Mouse (Mus musculus): ENCODE measurements at regions not wholly inside any gene's neighbourhood (a gene's known extent, or its start where the extent isn't known, plus 50 kb on each side); places are given as distances from the start of the nearest gene placed in this dataset.
A peak's percentile ranks its signal among the peaks of the same experiment; 100 is the strongest.

DNA sequence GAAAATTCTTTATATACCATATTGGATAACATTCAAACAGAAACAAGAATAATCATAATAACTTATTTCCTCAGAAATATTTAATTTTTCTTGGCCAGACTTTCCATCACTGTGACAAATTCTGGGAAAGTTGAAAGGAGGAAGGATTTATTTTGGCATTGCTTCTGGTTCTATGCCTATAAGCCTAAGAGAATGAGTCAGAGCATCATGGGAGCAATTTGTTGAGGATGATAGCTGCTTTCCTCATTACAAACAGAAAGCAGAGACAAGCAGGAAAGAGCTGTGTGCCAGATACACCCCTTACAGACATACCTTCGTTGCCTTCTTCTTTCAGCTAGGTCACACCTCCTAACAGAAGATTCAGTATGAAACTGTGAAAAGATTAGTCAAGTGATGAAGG lies 115.3 kb downstream of the Rgs21 start:
- Histone ChIP-seq H3K27ac (replicated peaks) (no peak overlapping the region), H3K9me3 (no peaks in the 10 kb centered on the region), H3K4me3 (no peak overlapping the region), H3K27me3 (replicated peaks; ENCODE audit: low read depth, poor library complexity, severe bottlenecking) (no peaks in the 10 kb centered on the region), H3K36me3 (replicated peaks) (no peaks in the 10 kb centered on the region), H3K4me1 (no peaks in the 10 kb centered on the region)
- DNase-seq (ENCODE audit: low spot score), result no peak
- 81% methylated on average over 1 of the region's 1 CpGs for WGBS

GRCm38 (mm10) chr1:144451731-144452130 lies 115.7 kb downstream of the Rgs21 start:
- Histone ChIP-seq H3K27ac (replicated peaks) (no peak overlapping the region), H3K4me3 (no peak overlapping the region), H3K36me3 (replicated peaks) (no peaks in the 10 kb centered on the region), H3K4me1 (no peaks in the 10 kb centered on the region), H3K9me3 (no peaks in the 10 kb centered on the region), H3K27me3 (replicated peaks; ENCODE audit: low read depth, poor library complexity, severe bottlenecking) (no peaks in the 10 kb centered on the region)
- 82% methylated on average over 1 of the region's 1 CpGs for WGBS
- DNase-seq (ENCODE audit: low spot score), result no peak

DNA sequence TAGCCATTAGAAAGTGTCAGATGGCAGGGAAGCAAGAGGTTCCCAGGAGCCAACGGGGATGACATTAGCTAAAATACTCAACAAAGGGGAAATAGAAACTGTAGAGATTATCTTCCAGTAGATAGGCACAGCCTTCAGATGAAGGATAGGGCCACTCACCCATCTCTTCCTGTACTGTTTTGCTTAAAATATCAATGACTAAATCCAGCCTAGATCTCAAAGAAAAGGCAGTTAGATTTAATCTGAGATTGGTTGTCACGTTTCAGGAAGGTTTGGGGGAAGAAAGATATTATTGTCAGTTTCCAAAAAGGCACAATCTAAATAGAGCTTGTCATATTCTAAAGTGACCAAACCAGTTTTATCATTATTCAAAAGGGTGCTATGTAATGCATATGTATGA lies 130.8 kb downstream of the Rgs21 start:
- Histone ChIP-seq H3K9me3 (no peaks in the 10 kb centered on the region), H3K4me3 (no peak overlapping the region), H3K27ac (replicated peaks) (no peak overlapping the region), H3K4me1 (no peaks in the 10 kb centered on the region), H3K27me3 (replicated peaks; ENCODE audit: low read depth, poor library complexity, severe bottlenecking) (no peaks in the 10 kb centered on the region), H3K36me3 (replicated peaks) (no peaks in the 10 kb centered on the region)
- DNase-seq (ENCODE audit: low spot score), result no peak
- WGBS, result 78% methylated on average over 2 of the region's 2 CpGs

DNA sequence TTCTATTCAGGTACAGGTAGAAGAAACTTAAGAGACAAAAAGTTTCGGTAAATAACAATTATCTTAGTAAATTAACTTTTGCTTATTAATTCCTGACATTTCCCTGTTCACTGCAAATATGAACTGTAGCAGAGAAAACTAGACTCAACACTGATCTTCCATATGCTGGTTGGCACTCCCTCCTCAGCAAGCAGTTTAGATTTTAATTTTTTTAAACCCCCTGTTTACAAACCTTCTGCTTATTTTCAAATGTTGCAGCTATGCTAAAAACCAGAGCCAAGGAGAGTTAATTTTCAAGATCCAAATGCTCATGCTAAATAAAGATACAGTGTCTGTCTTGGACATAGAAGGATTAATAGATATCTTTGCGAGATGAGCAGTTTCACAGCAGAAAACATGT lies 134.7 kb downstream of the Rgs21 start:
- WGBS, result 94% methylated on average over 2 of the region's 2 CpGs
- Histone ChIP-seq H3K9me3 (no peaks in the 10 kb centered on the region), H3K4me3 (no peak overlapping the region), H3K27ac (replicated peaks) (no peak overlapping the region), H3K4me1 (no peaks in the 10 kb centered on the region), H3K36me3 (replicated peaks) (no peaks in the 10 kb centered on the region), H3K27me3 (replicated peaks; ENCODE audit: low read depth, poor library complexity, severe bottlenecking) (no peaks in the 10 kb centered on the region)
- no peak for DNase-seq (ENCODE audit: low spot score)

GRCm38 (mm10) chr1:144431535-144432276 lies 135.8 kb downstream of the Rgs21 start:
- H3K4me1 ChIP-seq, result no peaks in the 10 kb centered on the region
- H3K27ac ChIP-seq (replicated peaks), result no peak overlapping the region
- H3K9me3 ChIP-seq, result no peaks in the 10 kb centered on the region
- no peaks in the 10 kb centered on the region for H3K36me3 ChIP-seq (replicated peaks)
- WGBS, result 88% methylated on average over 5 of the region's 5 CpGs
- no peak for DNase-seq (ENCODE audit: low spot score)
- H3K4me3 ChIP-seq, result no peak overlapping the region
- H3K27me3 ChIP-seq (replicated peaks; ENCODE audit: low read depth, poor library complexity, severe bottlenecking), result no peaks in the 10 kb centered on the region

GRCm38 (mm10) chr1:144421374-144421773 lies 146.1 kb downstream of the Rgs21 start:
- WGBS, result 78% methylated on average over 2 of the region's 2 CpGs
- no peaks in the 10 kb centered on the region for H3K9me3 ChIP-seq
- H3K27ac ChIP-seq (replicated peaks), result no peak overlapping the region
- no peaks in the 10 kb centered on the region for H3K27me3 ChIP-seq (replicated peaks; ENCODE audit: low read depth, poor library complexity, severe bottlenecking)
- H3K4me1 ChIP-seq, result no peaks in the 10 kb centered on the region
- H3K36me3 ChIP-seq (replicated peaks), result no peaks in the 10 kb centered on the region
- no peak overlapping the region for H3K4me3 ChIP-seq
- DNase-seq (ENCODE audit: low spot score), result no peak

GRCm38 (mm10) chr1:144406387-144407383 lies 157.6 kb upstream of the Rgs1 start:
- Histone ChIP-seq H3K27ac (replicated peaks) (no peak overlapping the region), H3K36me3 (replicated peaks) (no peaks in the 10 kb centered on the region), H3K4me3 (no peak overlapping the region), H3K27me3 (replicated peaks; ENCODE audit: low read depth, poor library complexity, severe bottlenecking) (no peaks in the 10 kb centered on the region), H3K4me1 (no peaks in the 10 kb centered on the region), H3K9me3 (no peaks in the 10 kb centered on the region)
- WGBS, result 36% methylated on average over 15 of the region's 15 CpGs
- peak; percentile 81 for DNase-seq (ENCODE audit: low spot score)

- H3K27ac ChIP-seq (replicated peaks), result no peak overlapping the region
- no peaks in the 10 kb centered on the region for H3K27me3 ChIP-seq (replicated peaks; ENCODE audit: low read depth, poor library complexity, severe bottlenecking)
- no peaks in the 10 kb centered on the region for H3K4me1 ChIP-seq
- no peaks in the 10 kb centered on the region for H3K36me3 ChIP-seq (replicated peaks)
- H3K9me3 ChIP-seq, result no peaks in the 10 kb centered on the region
- no peak overlapping the region for H3K4me3 ChIP-seq
- no peak for DNase-seq (ENCODE audit: low spot score)
These were observed 156.7 kb upstream of the Rgs1 start for GRCm38 (mm10) chr1:144405724-144406123.

DNA sequence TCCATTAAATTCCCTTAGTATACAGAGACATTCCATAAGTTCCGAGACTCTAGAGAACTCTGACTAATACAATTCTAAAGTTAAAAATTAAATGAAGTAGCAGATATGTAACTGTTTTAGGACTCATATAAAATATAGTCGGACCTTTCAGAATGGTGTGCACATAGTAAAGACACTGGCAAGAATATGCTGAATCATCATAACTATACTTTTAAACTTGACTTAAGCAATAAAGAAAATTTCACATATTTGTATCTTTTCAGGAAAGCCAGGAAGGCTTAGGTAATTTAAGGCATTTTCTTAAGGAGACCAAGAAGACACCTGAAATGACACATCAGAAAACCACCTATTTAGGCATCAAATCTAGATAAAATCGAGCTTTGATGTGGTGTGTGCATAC lies 156.0 kb upstream of the Rgs1 start:
- H3K4me3 ChIP-seq, result no peak overlapping the region
- WGBS, result 84% methylated on average over 3 of the region's 3 CpGs
- H3K4me1 ChIP-seq, result no peaks in the 10 kb centered on the region
- no peaks in the 10 kb centered on the region for H3K36me3 ChIP-seq (replicated peaks)
- no peak overlapping the region for H3K27ac ChIP-seq (replicated peaks)
- H3K9me3 ChIP-seq, result no peaks in the 10 kb centered on the region
- no peaks in the 10 kb centered on the region for H3K27me3 ChIP-seq (replicated peaks; ENCODE audit: low read depth, poor library complexity, severe bottlenecking)
- no peak for DNase-seq (ENCODE audit: low spot score)

- no peaks in the 10 kb centered on the region for H3K9me3 ChIP-seq
- no peak for DNase-seq (ENCODE audit: low spot score)
- H3K27ac ChIP-seq (replicated peaks), result no peak overlapping the region
- H3K36me3 ChIP-seq (replicated peaks), result no peaks in the 10 kb centered on the region
- no peaks in the 10 kb centered on the region for H3K4me1 ChIP-seq
- H3K4me3 ChIP-seq, result no peak overlapping the region
- H3K27me3 ChIP-seq (replicated peaks; ENCODE audit: low read depth, poor library complexity, severe bottlenecking), result no peaks in the 10 kb centered on the region
- 53% methylated on average over 3 of the region's 3 CpGs for WGBS
These were observed 131.1 kb upstream of the Rgs1 start for GRCm38 (mm10) chr1:144379991-144380594.

GRCm38 (mm10) chr1:144374121-144374520 lies 125.1 kb upstream of the Rgs1 start:
- H3K4me1 ChIP-seq, result no peaks in the 10 kb centered on the region
- no peak for DNase-seq (ENCODE audit: low spot score)
- H3K9me3 ChIP-seq, result no peaks in the 10 kb centered on the region
- no peaks in the 10 kb centered on the region for H3K27me3 ChIP-seq (replicated peaks; ENCODE audit: low read depth, poor library complexity, severe bottlenecking)
- no peak overlapping the region for H3K4me3 ChIP-seq
- H3K27ac ChIP-seq (replicated peaks), result no peak overlapping the region
- no peaks in the 10 kb centered on the region for H3K36me3 ChIP-seq (replicated peaks)

DNA sequence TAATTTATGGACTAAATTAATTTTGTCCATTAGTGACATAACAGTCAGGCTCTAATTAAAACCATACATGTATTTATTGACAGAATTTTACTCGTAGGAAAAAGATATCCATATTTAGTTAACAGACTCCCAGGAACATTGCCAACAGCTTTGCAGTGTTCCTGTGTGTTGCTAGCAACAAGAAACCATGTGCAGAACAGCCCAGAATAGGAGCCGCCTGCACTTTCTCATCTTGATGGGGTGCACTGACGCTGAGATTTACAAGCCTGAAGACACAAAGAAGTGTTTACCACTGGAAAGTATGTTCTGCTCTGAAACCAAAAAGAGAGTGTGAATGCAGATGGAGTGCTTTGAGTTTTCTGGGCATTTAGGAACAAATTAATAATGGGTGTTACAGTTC lies 118.5 kb upstream of the Rgs1 start:
- no peak for DNase-seq (ENCODE audit: low spot score)
- no peaks in the 10 kb centered on the region for H3K36me3 ChIP-seq (replicated peaks)
- H3K9me3 ChIP-seq, result no peaks in the 10 kb centered on the region
- no peaks in the 10 kb centered on the region for H3K27me3 ChIP-seq (replicated peaks; ENCODE audit: low read depth, poor library complexity, severe bottlenecking)
- no peak overlapping the region for H3K4me3 ChIP-seq
- WGBS, result 81% methylated on average over 3 of the region's 3 CpGs
- H3K27ac ChIP-seq (replicated peaks), result no peak overlapping the region
- no peaks in the 10 kb centered on the region for H3K4me1 ChIP-seq
